Mouse (Mus musculus) thymus, adult 18-20 months (tissue): Measurements from ENCODE around the gene Ccer1.
"Not testable (repeated sequence)": the region's sequence is repeated elsewhere in the genome, so short reads cannot be mapped to it uniquely, and the experiment has no call there.

Source experiments
- DNase-seq, 2 experiments: peaks; one replicate each; pipeline ENCODE4 v3.0.0; 2022; ENCODE audit warnings: mixed read lengths in 2 of 2

Ccer1 gene

GRCm38 (mm10) chr10:97692913-97693312 is at the start of gene Ccer1:
Gene Ccer1, plus strand, starts transcription at chr10:97693059.
- DNase-seq, result no peak

GRCm38 (mm10) chr10:97643768-97644167 is 49.1 kb upstream of the Ccer1 start, which contains the start of gene Epyc:
Gene Epyc, plus strand, starts transcription at chr10:97644068.
- no peak for DNase-seq

- DNase-seq, result no peak
Observed at GRCm38 (mm10) chr10:97650334-97650733, 42.5 kb upstream of the Ccer1 start.

- DNase-seq, result no peak
Observed at GRCm38 (mm10) chr10:97659489-97659888, 33.4 kb upstream of the Ccer1 start.

GRCm38 (mm10) chr10:97668656-97669055 is 24.2 kb upstream of the Ccer1 start:
- no peak for DNase-seq

GRCm38 (mm10) chr10:97670202-97670601 is 22.7 kb upstream of the Ccer1 start:
- no peak for DNase-seq

- no peak for DNase-seq
Observed at GRCm38 (mm10) chr10:97673239-97673638, 19.6 kb upstream of the Ccer1 start.

- no peak for DNase-seq
Observed at GRCm38 (mm10) chr10:97682981-97683380, 9.9 kb upstream of the Ccer1 start.

GRCm38 (mm10) chr10:97687198-97687597 is 5.7 kb upstream of the Ccer1 start:
- no peak for DNase-seq

- no peak for DNase-seq
Observed at GRCm38 (mm10) chr10:97689425-97689824, 3.4 kb upstream of the Ccer1 start.

GRCm38 (mm10) chr10:97693398-97694135 is 708 bp downstream of the Ccer1 start:
- DNase-seq, result no peak

GRCm38 (mm10) chr10:97702321-97702720 is 9.5 kb downstream of the Ccer1 start:
- DNase-seq, result no peak

- no peak for DNase-seq
Observed at GRCm38 (mm10) chr10:97704562-97704961, 11.7 kb downstream of the Ccer1 start.

GRCm38 (mm10) chr10:97712687-97713086 is 19.8 kb downstream of the Ccer1 start:
- no peak for DNase-seq

- no peak for DNase-seq
Observed at GRCm38 (mm10) chr10:97714584-97714983, 21.7 kb downstream of the Ccer1 start.

GRCm38 (mm10) chr10:97715289-97715906 is 22.5 kb downstream of the Ccer1 start:
- no peak for DNase-seq

- no peak for DNase-seq
Observed at GRCm38 (mm10) chr10:97717233-97717632, 24.4 kb downstream of the Ccer1 start.

- no peak for DNase-seq
Observed at GRCm38 (mm10) chr10:97718021-97718420, 25.2 kb downstream of the Ccer1 start.

GRCm38 (mm10) chr10:97720625-97721024 is 27.8 kb downstream of the Ccer1 start:
- DNase-seq, result no peak

- DNase-seq, result no peak
Observed at GRCm38 (mm10) chr10:97722709-97723108, 29.9 kb downstream of the Ccer1 start.

GRCm38 (mm10) chr10:97725929-97726328 is 33.1 kb downstream of the Ccer1 start:
- DNase-seq, result no peak

- DNase-seq, result not testable (repeated sequence)
Observed at GRCm38 (mm10) chr10:97726655-97727054, 33.8 kb downstream of the Ccer1 start, which contains the start of gene C030005K15Rik. Gene C030005K15Rik, minus strand, starts transcription at chr10:97726755.
